Mouse (Mus musculus) intestine, embryonic 14.5 days (tissue): Measurements from ENCODE around the gene Ikbke. TPM values are rescaled to one million over a fixed set of nuclear protein-coding genes. Genes with fewer than 3 reads are reported as not detected.
A peak's percentile ranks its signal among the peaks of the same experiment; 100 is the strongest.
"Not testable (repeated sequence)": the region's sequence is repeated elsewhere in the genome, so short reads cannot be mapped to it uniquely, and the experiment has no call there.

Source experiments
- ATAC-seq: fragments of 200-750 bp; cut with Nextera tagmentation; replicated peaks from 2 replicates; pipeline ENCODE4 v1.8.0; 2017; ENCODE audit warnings: low read depth, moderate number of reproducible peaks, moderate TSS enrichment, moderate library complexity; ENCODE audit not compliant: low FRiP score, low TSS enrichment
- DNase-seq: peaks from one replicate; pipeline ENCODE4 v3.0.0-alpha.2; 2018; ENCODE audit warnings: low spot score
- H3K27ac ChIP-seq: fragments of 300-500 bp; sonication (generic); 2 replicates; pipeline ENCODE4 v1.5.1; 2014; ENCODE audit warnings: low read depth, mild to moderate bottlenecking, control low read depth
- H3K27me3 ChIP-seq: fragments of 300-500 bp; sonication (generic); replicated peaks from 2 replicates; pipeline ENCODE4 v1.6.1; 2014; ENCODE audit warnings: low read length, control low read depth; ENCODE audit not compliant: control insufficient read depth, insufficient read depth
- H3K36me3 ChIP-seq: fragments of 300-500 bp; sonication (generic); 2 replicates; pipeline ENCODE4 v1.6.1; 2014; ENCODE audit warnings: low read length, control low read depth; ENCODE audit not compliant: control insufficient read depth, insufficient read depth
- H3K4me1 ChIP-seq: fragments of 300-500 bp; sonication (generic); replicated peaks from 2 replicates; pipeline ENCODE4 v1.6.1; 2014; ENCODE audit warnings: low read length, control low read depth, mixed read lengths; ENCODE audit not compliant: control insufficient read depth, insufficient read depth
- H3K4me2 ChIP-seq: fragments of 300-500 bp; sonication (generic); 2 replicates; pipeline ENCODE4 v1.6.1; 2014; ENCODE audit warnings: low read length
- H3K4me3 ChIP-seq: fragments of 300-500 bp; sonication (generic); 2 replicates; pipeline ENCODE4 v1.5.1; 2014; ENCODE audit warnings: low read depth, low read length, control low read depth, mixed read lengths
- H3K9ac ChIP-seq: fragments of 300-500 bp; sonication (generic); 2 replicates; pipeline ENCODE4 v1.6.1; 2014; ENCODE audit warnings: mild to moderate bottlenecking, low read length
- H3K9me3 ChIP-seq: fragments of 300-500 bp; sonication (generic); 2 replicates; pipeline ENCODE4 v1.6.1; 2016; ENCODE audit warnings: low read length, control low read depth; ENCODE audit not compliant: control insufficient read depth
- WGBS: fragments of 180-500 bp; shearing (Covaris S2); extraction: QIAGEN DNeasy Blood & Tissue Kit; methylation state at CpG from one replicate; pipeline ENCODE4 v1.1.7; 2014; 5-methylcytosine and 5-hydroxymethylcytosine counted together
- polyA plus RNA-seq: library from polyadenylated mRNA; unstranded; fragments of >200 nt; fragmentation: Nextera tagmentation; extraction: Ambion mirVana; gene quantifications from 2 replicates; pipeline ENCODE4 v1.2.1, GENCODE M21; 2014

Ikbke gene
- 4.7 and 4.9 TPM in 2 replicates for polyA plus RNA-seq

DNA sequence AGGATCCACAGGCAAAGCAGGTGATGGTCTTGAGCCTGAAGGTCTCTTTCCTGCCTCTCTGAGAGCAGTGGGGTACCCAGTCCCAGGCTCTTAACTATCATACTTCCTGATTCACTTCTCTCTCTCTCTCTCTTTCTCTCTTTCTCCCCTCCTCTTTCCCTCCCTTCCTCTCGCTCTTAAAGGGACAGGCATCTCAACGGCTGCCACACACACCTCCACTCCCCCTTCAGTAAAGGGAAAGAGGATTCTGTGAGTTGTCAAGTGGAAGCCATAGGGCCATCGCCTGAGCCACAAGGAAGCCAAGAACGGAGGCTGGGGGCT, at the start of gene Ikbke:
Ikbke (minus strand) TSS at position 151 of the 321 bp plus-strand sequence.
- 24% methylated on average over 4 of the region's 4 CpGs for WGBS
- ATAC-seq (no peak), DNase-seq (no peak)
- Histone ChIP-seq H3K36me3 (no peaks in the 10 kb centered on the region), H3K4me3 (peak within 1 kb of the TSS; percentile 30), H3K4me1 (0 out of 2 replicates have a peak, but pooled peaks cover 8% of the 10 kb centered on the region), H3K9ac (peak within 1 kb of the TSS; percentile 20), H3K9me3 (no peaks in the 10 kb centered on the region), H3K4me2 (peak within 1 kb of the TSS; percentile 57), H3K27ac (no peak within 1 kb of the TSS), H3K27me3 (no peaks in the 10 kb centered on the region)

DNA sequence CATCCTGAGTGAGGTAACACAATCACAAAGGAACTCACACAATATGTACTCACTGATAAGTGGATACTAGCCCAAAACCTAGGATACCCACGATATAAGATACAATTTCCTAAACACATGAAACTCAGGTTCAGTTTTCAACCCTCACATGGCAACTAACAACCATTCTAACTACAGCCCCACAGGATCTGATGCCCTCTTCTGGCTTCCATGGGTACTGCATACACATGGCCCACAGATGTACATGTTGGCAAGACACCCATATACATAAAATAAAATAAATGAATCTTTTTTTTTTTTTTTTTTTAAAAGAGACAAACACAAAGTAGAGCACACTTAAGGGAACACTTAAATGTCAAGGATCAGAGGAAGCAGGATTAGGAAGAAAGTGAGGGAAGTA, 49.7 kb upstream of the Ikbke start:
- H3K4me2 ChIP-seq, H3K27me3 ChIP-seq, ATAC-seq, H3K4me1 ChIP-seq, H3K27ac ChIP-seq, H3K4me3 ChIP-seq, DNase-seq, H3K9ac ChIP-seq, H3K9me3 ChIP-seq: not testable (repeated sequence)
- H3K36me3 ChIP-seq = peaks cover 36% of the 10 kb centered on the region
- WGBS = 96% methylated on average over 1 of the region's 1 CpGs

DNA sequence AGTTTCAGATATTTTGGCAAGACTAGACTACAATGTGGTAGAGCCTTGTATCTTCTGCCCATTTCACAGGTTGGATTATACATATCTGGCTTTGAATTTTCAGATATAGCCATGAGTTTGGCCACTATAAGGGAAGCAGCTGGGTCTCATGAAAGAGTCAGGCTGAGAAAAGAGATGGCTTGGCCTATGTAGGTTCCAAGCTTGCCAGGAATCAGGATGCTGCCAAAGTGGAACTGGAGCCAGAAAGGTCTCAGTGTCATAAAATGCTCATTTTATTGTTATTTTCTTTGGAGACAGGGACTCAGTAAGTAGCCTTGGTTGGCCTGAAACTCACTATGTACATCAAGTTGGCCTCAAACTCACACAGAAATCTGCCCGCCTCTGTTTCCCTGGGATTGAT, 47.8 kb upstream of the Ikbke start:
- no peak for ATAC-seq
- H3K4me3 ChIP-seq = no peak overlapping the region

DNA sequence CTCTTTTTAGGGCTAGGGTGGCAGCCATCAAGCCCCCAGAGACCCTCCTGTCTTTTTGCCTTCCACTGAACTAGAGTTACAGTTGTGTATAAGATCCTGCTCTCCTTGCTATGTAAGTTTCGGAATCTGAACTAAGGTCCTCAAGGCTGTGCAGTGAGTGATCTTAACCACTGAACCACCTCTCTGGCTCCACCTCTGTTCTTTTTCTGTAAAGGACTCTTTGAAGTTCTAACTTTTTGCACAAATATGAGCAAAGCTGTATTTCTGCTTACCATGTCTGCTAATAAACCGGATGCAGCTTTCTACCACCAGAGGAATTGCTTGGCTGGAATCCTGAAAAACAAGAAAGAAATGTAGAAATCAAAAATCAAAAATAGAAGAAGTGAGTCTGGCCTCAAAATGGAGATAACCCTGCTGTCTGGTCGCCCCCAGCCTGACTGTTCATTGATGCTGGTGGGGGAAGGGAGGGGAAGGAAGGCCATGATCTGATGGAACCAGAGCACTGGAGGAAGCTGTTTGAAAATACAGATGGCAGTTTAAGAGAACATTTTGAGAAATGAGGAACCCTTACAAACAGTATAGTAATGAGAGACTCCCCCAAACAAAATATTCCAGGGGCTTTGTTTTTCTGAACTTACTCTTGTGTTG, 45.5 kb upstream of the Ikbke start:
- peaks cover 38% of the 10 kb centered on the region for H3K36me3 ChIP-seq
- no peak overlapping the region for H3K27ac ChIP-seq
- no peaks in the 10 kb centered on the region for H3K4me1 ChIP-seq
- ATAC-seq (no peak), DNase-seq (no peak)
- no peaks in the 10 kb centered on the region for H3K9me3 ChIP-seq
- H3K4me2 ChIP-seq = no peak overlapping the region
- H3K4me3 ChIP-seq = no peak overlapping the region
- WGBS = 85% methylated on average over 3 of the region's 3 CpGs
- H3K9ac ChIP-seq = no peak overlapping the region
- no peaks in the 10 kb centered on the region for H3K27me3 ChIP-seq

More for the DNA sequence above, 47.8 kb upstream of the Ikbke start:
- 93% methylated on average over 1 of the region's 1 CpGs for WGBS
- no peaks in the 10 kb centered on the region for H3K9me3 ChIP-seq
- no peaks in the 10 kb centered on the region for H3K4me1 ChIP-seq
- H3K27me3 ChIP-seq = no peaks in the 10 kb centered on the region
- no peak overlapping the region for H3K27ac ChIP-seq
- H3K9ac ChIP-seq = no peak overlapping the region
- peaks cover 33% of the 10 kb centered on the region for H3K36me3 ChIP-seq
- H3K4me2 ChIP-seq = no peak overlapping the region
- no peak for DNase-seq

DNA sequence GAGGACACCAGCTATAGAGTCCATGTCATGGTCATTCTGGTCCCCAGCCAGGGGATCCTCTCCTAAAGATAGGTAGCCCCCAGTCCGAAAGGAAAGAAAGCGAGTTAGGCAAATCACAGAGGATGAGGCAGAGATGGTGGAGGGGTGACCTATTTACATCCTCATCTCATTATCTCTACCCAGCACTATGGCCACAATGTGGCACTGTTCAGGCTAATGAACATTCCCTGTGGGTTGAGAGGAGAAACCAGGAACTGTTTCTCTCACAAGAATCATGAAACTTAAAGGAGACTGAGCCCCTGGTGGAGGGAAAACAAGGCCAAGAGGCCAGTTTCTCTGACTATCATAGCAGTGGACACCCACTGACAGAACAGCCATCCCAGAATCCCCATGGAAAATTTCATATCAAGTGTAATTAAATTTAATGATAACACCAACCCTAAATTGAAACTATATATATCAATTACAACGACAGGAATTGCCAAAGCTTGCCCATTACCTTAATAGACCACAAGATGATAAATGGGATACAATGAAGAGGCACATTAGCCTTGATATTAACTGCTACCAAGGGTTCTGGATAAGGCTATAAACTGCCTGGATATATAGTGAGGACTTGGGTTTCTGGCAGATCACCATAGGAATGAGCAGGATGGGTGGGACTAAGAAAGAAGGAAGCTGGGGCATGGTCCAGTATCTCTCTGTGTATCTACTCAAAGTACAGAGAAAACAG, 40.4 kb upstream of the Ikbke start:
- H3K4me2 ChIP-seq = no peak overlapping the region
- ATAC-seq = no peak
- no peak overlapping the region for H3K9ac ChIP-seq
- WGBS = 88% methylated on average over 3 of the region's 3 CpGs
- no peaks in the 10 kb centered on the region for H3K9me3 ChIP-seq
- DNase-seq = no peak
- H3K4me3 ChIP-seq = no peak overlapping the region
- no peaks in the 10 kb centered on the region for H3K4me1 ChIP-seq
- H3K36me3 ChIP-seq = peaks cover 57% of the 10 kb centered on the region
- no peaks in the 10 kb centered on the region for H3K27me3 ChIP-seq
- no peak overlapping the region for H3K27ac ChIP-seq

DNA sequence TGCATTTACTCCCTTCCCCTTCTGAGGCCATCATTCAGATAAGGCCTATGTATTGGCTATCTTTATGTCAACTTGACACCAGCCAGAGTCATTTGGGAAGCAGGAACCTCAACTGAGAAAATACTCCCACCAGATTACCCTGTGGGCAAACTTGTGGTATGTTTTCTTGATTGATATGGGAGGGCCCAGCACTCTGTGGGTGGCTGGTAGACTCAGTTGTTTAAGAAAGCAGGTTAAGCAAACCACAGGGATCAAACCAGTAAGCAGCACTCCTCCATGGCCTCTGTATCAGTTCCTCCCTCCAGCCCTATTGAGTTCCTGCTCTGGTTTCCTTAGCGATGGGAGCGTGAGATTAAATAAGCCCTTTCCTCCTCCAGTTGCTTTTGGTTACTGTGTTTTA, 39.0 kb upstream of the Ikbke start:
- DNase-seq = no peak
- H3K4me1 ChIP-seq = no peaks in the 10 kb centered on the region
- H3K4me2 ChIP-seq = no peak overlapping the region
- H3K4me3 ChIP-seq = no peak overlapping the region
- peaks cover 61% of the 10 kb centered on the region for H3K36me3 ChIP-seq
- 93% methylated on average over 2 of the region's 2 CpGs for WGBS
- H3K27me3 ChIP-seq = no peaks in the 10 kb centered on the region
- ATAC-seq = no peak
- H3K9ac ChIP-seq = no peak overlapping the region
- H3K27ac ChIP-seq = no peak overlapping the region
- H3K9me3 ChIP-seq = no peaks in the 10 kb centered on the region

DNA sequence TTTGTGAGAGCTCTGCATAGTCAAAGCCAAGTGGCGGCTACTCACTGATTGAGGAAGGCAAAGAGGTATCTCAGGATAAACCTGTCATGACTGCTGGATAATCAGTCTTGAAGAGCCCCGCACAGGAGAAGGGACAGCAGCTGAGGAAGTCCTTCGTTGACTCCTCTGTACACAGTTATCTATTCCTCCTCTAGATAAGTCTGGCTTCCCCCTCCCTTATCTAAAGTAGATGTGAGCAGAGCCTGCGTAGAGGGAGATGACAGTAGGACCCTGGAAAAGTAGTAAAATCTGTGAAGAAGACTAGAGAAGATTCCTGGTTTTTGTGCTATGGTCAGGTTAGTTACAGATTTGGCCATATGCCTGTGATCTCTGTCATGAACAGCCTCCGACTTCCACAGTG, 38.2 kb upstream of the Ikbke start:
- 81% methylated on average over 5 of the region's 5 CpGs for WGBS
- H3K27ac ChIP-seq = no peak overlapping the region
- H3K36me3 ChIP-seq = peaks cover 63% of the 10 kb centered on the region
- no peak overlapping the region for H3K4me3 ChIP-seq
- no peak overlapping the region for H3K9ac ChIP-seq
- no peak overlapping the region for H3K4me2 ChIP-seq
- no peaks in the 10 kb centered on the region for H3K27me3 ChIP-seq
- no peak for DNase-seq
- ATAC-seq = no peak
- no peaks in the 10 kb centered on the region for H3K4me1 ChIP-seq
- H3K9me3 ChIP-seq = no peaks in the 10 kb centered on the region

DNA sequence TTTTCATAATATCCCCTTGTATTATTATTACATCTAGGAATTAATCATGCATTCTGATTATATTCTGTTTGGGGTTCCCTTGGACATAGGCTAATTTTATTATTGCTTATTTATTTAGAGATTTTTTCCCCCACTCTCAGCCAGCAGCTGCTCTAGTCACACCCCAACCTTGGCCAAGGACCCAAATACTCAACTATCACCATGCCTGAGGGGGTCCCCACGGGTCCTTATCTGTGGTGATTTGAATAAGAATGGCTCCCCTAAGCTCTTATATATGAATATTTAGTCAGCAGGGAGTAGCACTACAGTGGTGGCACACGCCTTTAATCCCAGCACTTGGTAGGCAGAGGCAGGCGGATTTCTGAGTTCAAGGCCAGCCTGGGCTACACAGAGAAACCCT, 31.9 kb upstream of the Ikbke start:
- H3K27ac ChIP-seq = no peak overlapping the region
- H3K9ac ChIP-seq = no peak overlapping the region
- ATAC-seq (no peak), DNase-seq (no peak)
- no peak overlapping the region for H3K4me3 ChIP-seq
- no peaks in the 10 kb centered on the region for H3K9me3 ChIP-seq
- 91% methylated on average over 3 of the region's 3 CpGs for WGBS
- H3K4me1 ChIP-seq = no peaks in the 10 kb centered on the region
- H3K36me3 ChIP-seq = peaks cover 57% of the 10 kb centered on the region
- H3K4me2 ChIP-seq = no peak overlapping the region
- H3K27me3 ChIP-seq = no peaks in the 10 kb centered on the region
